Mouse (Mus musculus) embryonic facial prominence, embryonic 10.5 days (tissue): Measurements from ENCODE around the gene Gba2. TPM values are rescaled to one million over a fixed set of nuclear protein-coding genes. Genes with fewer than 3 reads are reported as not detected.
"Not testable (repeated sequence)": the region's sequence is repeated elsewhere in the genome, so short reads cannot be mapped to it uniquely, and the experiment has no call there.

ENCODE experiments used
- DNase-seq: peaks from one replicate; pipeline ENCODE4 v3.0.0-alpha.2; 2017; ENCODE audit warnings: low spot score
- H3K27ac ChIP-seq: fragments of 300-500 bp; sonication (generic); replicated peaks from 2 replicates; pipeline ENCODE4 v1.5.1; 2016; ENCODE audit warnings: mild to moderate bottlenecking
- H3K27me3 ChIP-seq: fragments of 300-500 bp; sonication (generic); replicated peaks from 2 replicates; pipeline ENCODE4 v1.6.1; 2016; ENCODE audit warnings: low read depth, mild to moderate bottlenecking; ENCODE audit not compliant: poor library complexity, severe bottlenecking
- H3K36me3 ChIP-seq: fragments of 300-500 bp; sonication (generic); replicated peaks from 2 replicates; pipeline ENCODE4 v1.6.1; 2016; ENCODE audit warnings: mild to moderate bottlenecking, moderate library complexity
- H3K4me1 ChIP-seq: fragments of 300-500 bp; sonication (generic); 2 replicates; pipeline ENCODE4 v1.6.1; 2016
- H3K4me3 ChIP-seq: fragments of 300-500 bp; sonication (generic); 2 replicates; pipeline ENCODE4 v1.5.1; 2016; ENCODE audit warnings: mild to moderate bottlenecking, moderate library complexity
- H3K9me3 ChIP-seq: fragments of 300-500 bp; sonication (generic); 2 replicates; pipeline ENCODE4 v1.6.1; 2016; ENCODE audit warnings: mild to moderate bottlenecking
- WGBS: fragments of 180-500 bp; shearing (Covaris S2); methylation state at CpG from one replicate; pipeline ENCODE4 v1.1.7; 2016; 5-methylcytosine and 5-hydroxymethylcytosine counted together
- polyA plus RNA-seq: library from polyadenylated mRNA; unstranded; fragments of >200 nt; fragmentation: Nextera tagmentation; extraction: Ambion mirVana; gene quantifications from 2 replicates; pipeline ENCODE4 v1.2.1, GENCODE M21; 2016

Gene Gba2
- polyA plus RNA-seq, 1 experiment from 2014 or later, result 28.0 TPM

GRCm38 (mm10) chr4:43558631-43559356 is 19.9 kb downstream of the Gba2 start:
- Histone ChIP-seq H3K4me3 (peak overlapping the region; percentile 94), H3K27ac (peak overlapping the region; percentile 87), H3K9me3 (no peaks in the 10 kb centered on the region), H3K27me3 (no peaks in the 10 kb centered on the region), H3K4me1 (peaks cover 65% of the 10 kb centered on the region), H3K36me3 (peaks cover 42% of the 10 kb centered on the region)
- peak; percentile 83 for DNase-seq
- WGBS, result 17% methylated on average over 13 of the region's 13 CpGs

GRCm38 (mm10) chr4:43558028-43558630 is 20.5 kb downstream of the Gba2 start:
- peak; percentile 20 for DNase-seq
- Histone ChIP-seq H3K27ac (peak overlapping the region; percentile 87), H3K27me3 (no peaks in the 10 kb centered on the region), H3K36me3 (peaks cover 48% of the 10 kb centered on the region), H3K4me1 (peaks cover 58% of the 10 kb centered on the region), H3K9me3 (no peaks in the 10 kb centered on the region), H3K4me3 (peak overlapping the region; percentile 94)
- 22% methylated on average over 5 of the region's 5 CpGs for WGBS

DNA sequence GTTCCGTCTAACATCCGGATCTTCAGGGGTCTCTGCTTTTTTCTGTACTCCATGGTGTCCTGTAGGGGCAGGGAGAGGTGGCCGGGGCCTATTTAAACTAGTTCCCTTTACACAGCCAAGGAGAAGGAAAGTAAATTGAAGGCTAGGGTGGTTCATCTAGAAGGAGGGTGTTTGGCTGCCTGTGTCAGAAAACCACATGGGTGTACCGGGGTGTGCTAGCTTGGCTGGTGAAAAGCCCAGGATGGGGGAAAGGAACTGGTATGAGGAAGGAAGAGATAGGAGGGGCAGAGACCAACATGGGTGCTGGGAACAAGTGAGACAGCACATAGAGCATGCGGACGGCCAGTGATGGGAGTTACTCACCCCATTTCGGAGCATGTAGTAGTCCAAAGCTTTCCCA is 22.7 kb downstream of the Gba2 start:
- Histone ChIP-seq H3K27me3 (no peaks in the 10 kb centered on the region), H3K4me3 (no peak overlapping the region), H3K36me3 (peaks cover 70% of the 10 kb centered on the region), H3K9me3 (peaks cover 5% of the 10 kb centered on the region), H3K4me1 (peaks cover 44% of the 10 kb centered on the region), H3K27ac (no peak overlapping the region)
- DNase-seq, result no peak
- 94% methylated on average over 7 of the region's 7 CpGs for WGBS

DNA sequence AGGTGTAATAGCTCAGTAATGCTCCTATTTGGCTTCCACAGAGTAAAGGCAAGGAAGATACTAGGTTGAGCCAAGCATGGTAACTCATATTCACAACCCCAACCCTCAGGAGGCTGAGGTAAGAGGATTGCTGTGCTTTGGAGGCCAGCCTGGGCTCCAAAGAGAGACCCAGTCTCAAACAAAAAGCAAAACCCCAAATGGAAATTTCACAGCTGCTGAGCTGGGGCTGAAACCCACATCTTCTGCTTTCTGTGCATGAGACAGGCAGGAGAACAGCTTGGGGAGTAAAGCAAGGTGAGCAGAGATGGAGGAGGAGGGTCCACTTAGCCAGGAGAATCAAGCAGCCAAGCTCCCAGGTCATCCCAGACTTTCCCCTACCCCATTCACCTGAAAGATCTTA is 24.8 kb downstream of the Gba2 start:
- H3K27me3 ChIP-seq, result no peaks in the 10 kb centered on the region
- H3K27ac ChIP-seq, result no peak overlapping the region
- H3K4me1 ChIP-seq, result peaks cover 24% of the 10 kb centered on the region
- H3K36me3 ChIP-seq, result peaks cover 91% of the 10 kb centered on the region
- no peak for DNase-seq
- peaks cover 5% of the 10 kb centered on the region for H3K9me3 ChIP-seq
- H3K4me3 ChIP-seq, result no peak overlapping the region

DNA sequence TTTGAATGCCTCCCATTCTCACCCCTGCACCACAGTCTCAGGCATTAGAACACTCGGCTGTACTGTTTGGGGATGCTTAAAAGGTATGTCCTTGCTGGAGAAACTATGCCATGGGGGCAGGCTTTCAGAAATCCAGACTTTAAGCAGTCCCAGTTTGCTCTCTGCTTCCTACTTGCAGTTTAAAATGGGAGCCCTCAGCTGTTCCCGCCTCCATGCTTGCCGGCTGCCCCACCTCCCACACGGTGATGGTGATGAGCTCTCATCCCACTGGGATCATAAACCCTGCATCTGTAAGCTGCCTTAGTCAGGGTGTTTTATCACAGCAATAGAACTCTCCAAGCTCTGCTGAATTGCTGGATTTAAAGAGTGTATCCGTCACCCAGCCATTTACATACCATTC is 26.2 kb downstream of the Gba2 start:
- Histone ChIP-seq H3K36me3 (peaks cover 100% of the 10 kb centered on the region), H3K27ac (no peak overlapping the region), H3K4me1 (peaks cover 9% of the 10 kb centered on the region), H3K9me3 (peaks cover 5% of the 10 kb centered on the region), H3K27me3 (no peaks in the 10 kb centered on the region), H3K4me3 (no peak overlapping the region)
- DNase-seq, result no peak
- 96% methylated on average over 5 of the region's 5 CpGs for whole genome bisulfite sequencing

GRCm38 (mm10) chr4:43551854-43552253 is 26.8 kb downstream of the Gba2 start:
- peaks cover 100% of the 10 kb centered on the region for H3K36me3 ChIP-seq
- DNase-seq, H3K9me3 ChIP-seq, H3K27ac ChIP-seq, H3K4me1 ChIP-seq, H3K4me3 ChIP-seq, H3K27me3 ChIP-seq: not testable (repeated sequence)
- 93% methylated on average over 6 of the region's 6 CpGs for WGBS

- WGBS, result 89% methylated on average over 12 of the region's 12 CpGs
- Histone ChIP-seq H3K27ac (no peak overlapping the region), H3K9me3 (peaks cover 5% of the 10 kb centered on the region), H3K4me1 (no peaks in the 10 kb centered on the region), H3K27me3 (no peaks in the 10 kb centered on the region), H3K4me3 (no peak overlapping the region), H3K36me3 (peaks cover 100% of the 10 kb centered on the region)
- DNase-seq, result no peak
Measured at GRCm38 (mm10) chr4:43549055-43549454, 29.6 kb downstream of the Gba2 start.

DNA sequence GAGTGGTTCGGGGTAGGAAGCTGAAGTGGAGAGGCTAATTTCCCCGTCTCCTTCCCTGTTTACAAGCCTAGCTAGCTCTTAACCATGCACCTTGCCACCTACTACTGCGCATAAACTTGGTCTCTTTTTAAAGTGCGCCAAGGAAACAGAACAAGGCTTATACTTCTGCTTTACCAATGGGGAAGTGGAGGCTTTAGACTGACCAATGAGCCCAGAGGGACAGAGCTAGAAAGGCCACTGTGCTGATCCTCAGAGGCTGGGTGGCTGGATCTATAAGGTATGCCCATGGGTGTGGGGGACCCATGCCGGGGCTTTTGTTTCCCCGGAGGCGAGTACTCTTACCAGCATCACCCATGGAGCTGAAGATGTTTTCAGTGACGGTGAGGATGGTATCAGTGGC is 31.5 kb downstream of the Gba2 start:
- DNase-seq, result no peak
- WGBS, result 95% methylated on average over 8 of the region's 8 CpGs
- Histone ChIP-seq H3K36me3 (peaks cover 100% of the 10 kb centered on the region), H3K9me3 (peaks cover 2% of the 10 kb centered on the region), H3K27ac (no peak overlapping the region), H3K4me3 (no peak overlapping the region), H3K27me3 (no peaks in the 10 kb centered on the region), H3K4me1 (peaks cover 7% of the 10 kb centered on the region; the same call in 1 of the 2 replicates)

GRCm38 (mm10) chr4:43546375-43547047 is 32.2 kb downstream of the Gba2 start:
- Histone ChIP-seq H3K4me1 (peaks cover 10% of the 10 kb centered on the region; the same call in 1 of the 2 replicates), H3K27ac (no peak overlapping the region), H3K36me3 (peaks cover 100% of the 10 kb centered on the region), H3K9me3 (no peaks in the 10 kb centered on the region), H3K4me3 (no peak overlapping the region), H3K27me3 (no peaks in the 10 kb centered on the region)
- no peak for DNase-seq
- WGBS, result 94% methylated on average over 12 of the region's 12 CpGs

GRCm38 (mm10) chr4:43542044-43542443 is 36.6 kb downstream of the Gba2 start:
- 56% methylated on average over 3 of the region's 3 CpGs for WGBS
- Histone ChIP-seq H3K4me1 (peaks cover 10% of the 10 kb centered on the region; the same call in 1 of the 2 replicates), H3K36me3 (peaks cover 100% of the 10 kb centered on the region), H3K9me3 (no peaks in the 10 kb centered on the region), H3K27ac (no peak overlapping the region), H3K4me3 (no peak overlapping the region), H3K27me3 (no peaks in the 10 kb centered on the region)
- DNase-seq, result no peak

DNA sequence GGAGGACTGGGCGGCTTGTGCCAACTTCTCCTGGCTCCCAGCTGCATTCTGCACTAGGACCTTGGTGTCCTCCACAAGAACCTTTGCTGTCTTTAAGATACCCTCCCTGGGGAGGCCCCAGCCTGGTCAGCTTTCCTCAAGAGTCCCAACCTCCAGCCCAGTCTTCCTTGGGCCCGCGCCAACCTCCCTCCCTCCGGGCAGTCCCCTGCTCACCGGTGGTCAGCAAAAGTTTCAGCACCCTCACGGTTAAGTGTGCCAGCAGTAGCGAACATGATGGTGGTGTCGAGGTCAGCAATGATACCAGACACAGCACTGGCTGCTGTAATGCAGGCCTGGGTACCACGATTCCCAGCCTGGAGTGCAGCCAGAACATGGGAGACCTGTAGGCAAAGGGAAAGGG is 42.6 kb downstream of the Gba2 start:
- H3K27ac ChIP-seq, result no peak overlapping the region
- no peaks in the 10 kb centered on the region for H3K4me1 ChIP-seq
- no peak overlapping the region for H3K4me3 ChIP-seq
- WGBS, result 94% methylated on average over 9 of the region's 9 CpGs
- H3K9me3 ChIP-seq, result no peaks in the 10 kb centered on the region
- H3K27me3 ChIP-seq, result no peaks in the 10 kb centered on the region
- DNase-seq, result no peak
- H3K36me3 ChIP-seq, result peaks cover 100% of the 10 kb centered on the region

- H3K9me3 ChIP-seq, result no peaks in the 10 kb centered on the region
- H3K4me1 ChIP-seq, result no peaks in the 10 kb centered on the region
- peaks cover 100% of the 10 kb centered on the region for H3K36me3 ChIP-seq
- H3K27me3 ChIP-seq, result no peaks in the 10 kb centered on the region
- 89% methylated on average over 8 of the region's 8 CpGs for WGBS
- H3K4me3 ChIP-seq, result no peak overlapping the region
- no peak for DNase-seq
- no peak overlapping the region for H3K27ac ChIP-seq
Measured at GRCm38 (mm10) chr4:43535628-43536027, 43.0 kb downstream of the Gba2 start.

GRCm38 (mm10) chr4:43533270-43533669 is 45.4 kb downstream of the Gba2 start:
- no peak for DNase-seq
- H3K36me3 ChIP-seq, result peaks cover 79% of the 10 kb centered on the region
- H3K27me3 ChIP-seq, result no peaks in the 10 kb centered on the region
- no peak overlapping the region for H3K27ac ChIP-seq
- no peaks in the 10 kb centered on the region for H3K4me1 ChIP-seq
- no peaks in the 10 kb centered on the region for H3K9me3 ChIP-seq
- WGBS, result 82% methylated on average over 9 of the region's 9 CpGs
- no peak overlapping the region for H3K4me3 ChIP-seq
